Mouse (Mus musculus): ENCODE data around the gene Slc25a43. TPM values are rescaled to one million over a fixed set of nuclear protein-coding genes. Genes with fewer than 3 reads are reported as not detected.

Gene Slc25a43
- polyA plus RNA-seq, 1 experiment, result 5.2 TPM

DNA sequence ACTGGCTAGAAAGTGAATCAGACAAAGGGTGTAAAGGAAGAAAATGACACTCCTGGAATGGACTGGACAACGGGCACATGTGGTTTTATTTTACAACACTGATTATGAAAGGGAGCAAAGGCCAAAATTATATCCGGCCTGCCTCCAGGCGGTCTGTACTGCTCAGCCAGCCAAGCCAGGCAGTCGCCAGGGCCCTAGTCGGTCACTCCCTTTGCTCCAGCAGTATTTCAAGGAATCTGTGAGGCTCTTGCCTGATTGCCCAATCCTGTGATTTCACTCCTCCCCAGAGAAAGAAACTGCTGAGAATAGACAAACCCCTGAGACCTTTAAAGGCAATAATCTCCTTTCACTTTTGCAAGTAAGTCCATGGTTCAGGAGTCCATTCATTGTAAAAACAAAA, 60.7 kb downstream of the Slc25a43 start:
- H3K27me3 ChIP-seq (ENCODE audit: control insufficient read depth, insufficient read depth, low read length, poor library complexity, severe bottlenecking), result no peaks in the 10 kb centered on the region
- peak overlapping the region; percentile 28; the same call in 1 of the 2 replicates for H3K27ac ChIP-seq (ENCODE audit: insufficient read depth, low read length)
- H3K4me1 ChIP-seq (ENCODE audit: control insufficient read depth, insufficient read depth, low read length), result no peaks in the 10 kb centered on the region
- H3K9ac ChIP-seq (ENCODE audit: low read depth, poor library complexity, severe bottlenecking), result no peak overlapping the region
- H3K9me3 ChIP-seq (replicated peaks; ENCODE audit: control insufficient read depth, insufficient read depth, low read length, poor library complexity, severe bottlenecking), result no peaks in the 10 kb centered on the region
- no peak overlapping the region for H3K4me3 ChIP-seq (ENCODE audit: low read depth, low read length)
- H3K36me3 ChIP-seq (ENCODE audit: control insufficient read depth, insufficient read depth, low read length, poor library complexity, severe bottlenecking), result no peaks in the 10 kb centered on the region
- TF ChIP-seq POLR2A (IDR thresholded peaks at IDR 0.05; ENCODE audit: insufficient read depth, low read length), result no peak
- no peak for TF ChIP-seq EP300 (IDR thresholded peaks at IDR 0.05; ENCODE audit: insufficient read depth, low read depth, low read length)
- TF ChIP-seq CTCF (IDR thresholded peaks at IDR 0.05; ENCODE audit: low read depth, low read length), result no peak

DNA sequence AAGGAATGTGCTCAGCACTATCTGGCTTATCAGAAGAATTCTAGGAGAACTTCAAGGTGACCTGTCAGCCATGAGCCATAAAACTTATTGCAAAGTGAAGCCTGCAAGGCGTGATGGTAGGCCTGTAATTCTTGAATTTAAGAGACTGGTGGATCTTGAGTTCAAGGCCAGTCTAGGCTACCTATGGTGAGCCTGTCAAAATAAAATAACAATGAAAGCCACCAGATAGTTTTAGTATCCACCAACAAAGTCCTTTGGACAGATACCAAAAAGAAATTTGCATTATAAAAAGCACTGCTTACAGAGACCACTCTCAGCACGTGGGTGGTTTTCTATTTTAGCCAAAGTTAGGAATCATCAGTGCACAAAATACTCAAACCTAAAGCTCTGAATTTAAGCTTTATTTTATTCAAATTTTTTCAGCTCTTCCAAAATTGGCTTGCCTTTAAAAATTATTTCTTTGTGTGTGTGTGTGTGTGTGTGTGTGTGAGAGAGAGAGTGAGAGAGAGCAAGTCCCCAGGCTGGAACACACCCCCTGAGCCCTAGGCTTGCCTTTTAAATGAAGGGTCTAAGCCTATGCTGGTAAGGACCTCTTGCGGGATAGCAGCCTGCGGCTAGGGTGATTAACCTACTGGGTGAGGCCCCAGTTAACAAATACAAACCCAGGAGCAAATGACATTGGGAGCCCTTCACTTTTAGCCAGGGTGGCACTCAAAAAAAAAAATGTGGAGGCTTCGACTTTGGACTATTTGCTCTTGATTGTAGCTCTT, 62.2 kb downstream of the Slc25a43 start:
- Histone ChIP-seq H3K4me3 (ENCODE audit: low read depth, low read length) (no peak overlapping the region), H3K36me3 (ENCODE audit: control insufficient read depth, insufficient read depth, low read length, poor library complexity, severe bottlenecking) (no peaks in the 10 kb centered on the region), H3K9me3 (replicated peaks; ENCODE audit: control insufficient read depth, insufficient read depth, low read length, poor library complexity, severe bottlenecking) (no peaks in the 10 kb centered on the region), H3K27ac (ENCODE audit: insufficient read depth, low read length) (peak overlapping the region; percentile 97), H3K4me1 (ENCODE audit: control insufficient read depth, insufficient read depth, low read length) (no peaks in the 10 kb centered on the region), H3K27me3 (ENCODE audit: control insufficient read depth, insufficient read depth, low read length, poor library complexity, severe bottlenecking) (no peaks in the 10 kb centered on the region), H3K9ac (ENCODE audit: low read depth, poor library complexity, severe bottlenecking) (0 out of 2 replicates have a peak overlapping the region, but pooled peaks have one; percentile 42)
- TF ChIP-seq EP300 (IDR thresholded peaks at IDR 0.05; ENCODE audit: insufficient read depth, low read depth, low read length), result peak; percentile 77; the same call in 1 of the 2 replicates
- TF ChIP-seq POLR2A (IDR thresholded peaks at IDR 0.05; ENCODE audit: insufficient read depth, low read length), result no peak

DNA sequence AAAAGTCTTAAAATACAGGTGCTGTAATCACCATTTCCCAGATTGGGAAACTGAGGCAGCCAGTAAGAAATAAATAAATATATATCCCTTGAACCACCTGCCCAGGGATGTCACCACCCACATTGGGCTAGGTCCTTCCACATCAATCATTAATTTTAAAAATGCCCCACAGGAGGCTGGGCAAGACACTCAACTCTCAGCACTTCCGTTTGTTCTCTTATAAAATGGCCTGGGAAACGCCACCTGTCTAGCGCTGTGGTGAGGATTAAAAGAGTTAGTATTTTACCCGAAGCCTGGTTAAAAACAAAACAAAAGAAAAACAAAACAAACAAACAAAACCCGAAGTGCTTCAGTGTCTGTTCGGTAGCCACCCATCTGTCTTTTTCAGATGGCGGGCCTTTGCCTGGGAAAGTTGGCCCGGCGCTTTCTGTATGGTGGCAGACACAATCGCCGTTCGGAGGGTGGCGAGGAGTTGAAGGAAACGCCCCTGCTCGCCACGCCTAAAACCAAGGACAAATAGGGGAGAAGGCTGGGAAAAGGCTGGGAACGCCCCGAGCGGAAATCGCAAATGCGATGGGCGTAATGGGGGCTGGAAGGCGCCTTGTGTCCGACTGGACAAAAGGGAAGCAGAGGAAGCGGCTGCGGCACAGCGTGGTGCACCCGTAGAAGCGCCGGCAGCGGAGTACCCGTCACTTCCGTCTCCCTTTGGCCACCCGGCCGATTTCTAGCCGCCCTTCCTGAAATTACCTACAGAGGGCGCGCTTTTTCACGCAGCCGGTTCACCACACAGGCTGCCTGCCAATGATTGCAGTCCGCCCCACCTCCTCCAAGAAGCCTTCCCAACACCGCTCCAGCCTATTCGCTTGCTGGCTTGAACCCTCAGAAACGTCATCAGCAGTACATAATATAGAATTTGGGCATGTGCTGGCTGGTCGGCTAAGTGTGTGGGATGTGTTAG, 64.2 kb downstream of the Slc25a43 start:
- H3K9ac ChIP-seq (ENCODE audit: low read depth, poor library complexity, severe bottlenecking), result peak overlapping the region; percentile 71

DNA sequence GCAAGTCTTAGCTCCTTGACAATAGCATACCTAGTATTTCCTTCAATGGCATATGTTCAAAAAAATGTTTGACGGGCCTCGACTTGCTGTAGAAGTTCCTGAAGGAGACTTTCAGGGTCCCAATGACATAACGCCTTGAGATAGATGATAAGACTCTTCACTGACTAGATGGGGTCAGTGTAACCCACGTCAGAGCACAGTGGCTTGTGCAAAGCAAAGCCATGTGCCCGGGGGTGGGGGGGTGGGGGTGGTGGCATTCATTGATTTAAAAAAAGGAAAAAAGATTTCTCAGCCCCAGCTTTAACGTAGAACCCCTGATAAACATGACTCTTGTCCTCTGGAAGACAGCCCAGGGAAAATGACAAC, 64.8 kb downstream of the Slc25a43 start:
- Histone ChIP-seq H3K36me3 (ENCODE audit: control insufficient read depth, insufficient read depth, low read length, poor library complexity, severe bottlenecking) (no peaks in the 10 kb centered on the region), H3K27ac (ENCODE audit: insufficient read depth, low read length) (peak overlapping the region; percentile 87), H3K27me3 (ENCODE audit: control insufficient read depth, insufficient read depth, low read length, poor library complexity, severe bottlenecking) (no peaks in the 10 kb centered on the region), H3K9me3 (replicated peaks; ENCODE audit: control insufficient read depth, insufficient read depth, low read length, poor library complexity, severe bottlenecking) (no peaks in the 10 kb centered on the region), H3K9ac (ENCODE audit: low read depth, poor library complexity, severe bottlenecking) (peak overlapping the region; percentile 71), H3K4me1 (ENCODE audit: control insufficient read depth, insufficient read depth, low read length) (no peaks in the 10 kb centered on the region), H3K4me3 (ENCODE audit: low read depth, low read length) (peak overlapping the region; percentile 9; the same call in 1 of the 2 replicates)
- TF ChIP-seq POLR2A (IDR thresholded peaks at IDR 0.05; ENCODE audit: insufficient read depth, low read length), result no peak
- no peak for TF ChIP-seq CTCF (IDR thresholded peaks at IDR 0.05; ENCODE audit: low read depth, low read length)
- no peak for TF ChIP-seq EP300 (IDR thresholded peaks at IDR 0.05; ENCODE audit: insufficient read depth, low read depth, low read length)

More for the DNA sequence above, 64.2 kb downstream of the Slc25a43 start:
- H3K27me3 ChIP-seq (ENCODE audit: control insufficient read depth, insufficient read depth, low read length, poor library complexity, severe bottlenecking), result no peaks in the 10 kb centered on the region
- TF ChIP-seq CTCF (IDR thresholded peaks at IDR 0.05; ENCODE audit: low read depth, low read length) (peak; percentile 62), EP300 (IDR thresholded peaks at IDR 0.05; ENCODE audit: insufficient read depth, low read depth, low read length) (peak; percentile 90), POLR2A (IDR thresholded peaks at IDR 0.05; ENCODE audit: insufficient read depth, low read length) (no peak)
- no peaks in the 10 kb centered on the region for H3K4me1 ChIP-seq (ENCODE audit: control insufficient read depth, insufficient read depth, low read length)
- H3K27ac ChIP-seq (ENCODE audit: insufficient read depth, low read length), result peak overlapping the region; percentile 88
- H3K4me3 ChIP-seq (ENCODE audit: low read depth, low read length), result peak overlapping the region; percentile 61
- no peaks in the 10 kb centered on the region for H3K9me3 ChIP-seq (replicated peaks; ENCODE audit: control insufficient read depth, insufficient read depth, low read length, poor library complexity, severe bottlenecking)
- no peaks in the 10 kb centered on the region for H3K36me3 ChIP-seq (ENCODE audit: control insufficient read depth, insufficient read depth, low read length, poor library complexity, severe bottlenecking)

DNA sequence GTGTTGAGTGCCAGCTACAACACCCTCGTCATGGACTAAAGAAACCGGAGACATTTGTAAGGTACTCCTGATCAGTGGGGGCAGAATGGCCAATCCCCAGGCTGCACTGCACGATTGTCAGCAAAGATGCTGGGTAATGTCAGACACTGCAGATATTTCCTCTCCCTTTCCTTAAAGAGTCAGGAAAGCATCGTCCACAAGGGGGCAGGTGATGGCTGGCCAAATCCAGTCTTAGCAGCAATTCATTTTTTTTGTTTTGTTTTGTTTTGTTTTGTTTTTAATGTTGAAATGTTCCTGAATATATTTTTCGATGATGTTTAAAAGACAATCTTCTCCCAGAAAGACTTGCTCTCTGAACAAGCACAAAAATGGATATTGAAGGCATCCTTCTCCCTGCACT, 67.9 kb downstream of the Slc25a43 start:
- no peak for TF ChIP-seq POLR2A (IDR thresholded peaks at IDR 0.05; ENCODE audit: insufficient read depth, low read length)
- TF ChIP-seq CTCF (IDR thresholded peaks at IDR 0.05; ENCODE audit: low read depth, low read length), result no peak
- TF ChIP-seq EP300 (IDR thresholded peaks at IDR 0.05; ENCODE audit: insufficient read depth, low read depth, low read length), result no peak

More for the DNA sequence above, 67.9 kb downstream of the Slc25a43 start:
- Histone ChIP-seq H3K27me3 (ENCODE audit: control insufficient read depth, insufficient read depth, low read length, poor library complexity, severe bottlenecking) (no peaks in the 10 kb centered on the region), H3K4me3 (ENCODE audit: low read depth, low read length) (no peak overlapping the region), H3K27ac (ENCODE audit: insufficient read depth, low read length) (peak overlapping the region; percentile 52), H3K9me3 (replicated peaks; ENCODE audit: control insufficient read depth, insufficient read depth, low read length, poor library complexity, severe bottlenecking) (no peaks in the 10 kb centered on the region), H3K36me3 (ENCODE audit: control insufficient read depth, insufficient read depth, low read length, poor library complexity, severe bottlenecking) (no peaks in the 10 kb centered on the region), H3K9ac (ENCODE audit: low read depth, poor library complexity, severe bottlenecking) (no peak overlapping the region), H3K4me1 (ENCODE audit: control insufficient read depth, insufficient read depth, low read length) (peaks cover 2% of the 10 kb centered on the region)
